Mouse (Mus musculus): ENCODE measurements around the gene Ear1. TPM values are rescaled to one million over a fixed set of nuclear protein-coding genes. Genes with fewer than 3 reads are reported as not detected.
"Not testable (repeated sequence)": the region's sequence is repeated elsewhere in the genome, so short reads cannot be mapped to it uniquely, and the experiment has no call there.

Ear1 gene
- total RNA-seq, 2 experiments from 2014 or later, result not detected

- intact Hi-C loops (cut with DNase I); DNase-seq: not testable (repeated sequence)
Observed at GRCm38 (mm10) chr14:43804435-43804834, 70.9 kb downstream of the Ear1 start.

GRCm38 (mm10) chr14:43796905-43797470, 78.3 kb downstream of the Ear1 start:
- intact Hi-C loops (cut with DNase I); DNase-seq: not testable (repeated sequence)

GRCm38 (mm10) chr14:43796069-43796904, 79.0 kb downstream of the Ear1 start:
- intact Hi-C loops (cut with DNase I), result no loop called here

GRCm38 (mm10) chr14:43793811-43794210, 81.5 kb downstream of the Ear1 start:
- intact Hi-C loops (cut with DNase I); DNase-seq: not testable (repeated sequence)

More at GRCm38 (mm10) chr14:43796069-43796904, 79.0 kb downstream of the Ear1 start:
- no peak for DNase-seq

GRCm38 (mm10) chr14:43784645-43785044, 90.7 kb downstream of the Ear1 start, which contains the start of gene Gm8180:
TSS of gene Gm8180 (minus strand) at chr14:43784745.
- DNase-seq; intact Hi-C loops (cut with DNase I): not testable (repeated sequence)

Other genes with a start within 250 kb of the Ear1 start
- not detected for gene Gm8165, start 198.3 kb downstream of the Ear1 start, total RNA-seq (2021)
- gene Gm7324, start 177.7 kb downstream of the Ear1 start, total RNA-seq (2021), result under 1 TPM; 0.38 to 0.44 TPM
- not detected for gene Gm16506, start 148.0 kb downstream of the Ear1 start, total RNA-seq (2021)
- gene Gm6526, start 127.7 kb downstream of the Ear1 start, total RNA-seq (2021), result not detected
- not detected for gene Gm8180, start 90.8 kb downstream of the Ear1 start, total RNA-seq (2021)
- not detected for gene Ear10, start 48.0 kb upstream of the Ear1 start, total RNA-seq (2021)
- gene Gm8113, start 49.9 kb upstream of the Ear1 start, total RNA-seq (2021), result 1 to 10 TPM; 3.7 to 4.7 TPM
- not detected for gene Ang5, start 81.6 kb upstream of the Ear1 start, total RNA-seq (2021)
- gene Ang6, start 126.8 kb upstream of the Ear1 start, total RNA-seq (2021), result not detected
- under 1 TPM in 1 of 2 experiments, not detected in 1; 0.89 TPM for gene Ear2, start 227.1 kb upstream of the Ear1 start, total RNA-seq (2021)
- gene Gm3327, start 248.3 kb upstream of the Ear1 start, total RNA-seq (2021), result not detected